8 mouse cellular contexts compared by ENCODE assay signal in the genomic region with DNA sequence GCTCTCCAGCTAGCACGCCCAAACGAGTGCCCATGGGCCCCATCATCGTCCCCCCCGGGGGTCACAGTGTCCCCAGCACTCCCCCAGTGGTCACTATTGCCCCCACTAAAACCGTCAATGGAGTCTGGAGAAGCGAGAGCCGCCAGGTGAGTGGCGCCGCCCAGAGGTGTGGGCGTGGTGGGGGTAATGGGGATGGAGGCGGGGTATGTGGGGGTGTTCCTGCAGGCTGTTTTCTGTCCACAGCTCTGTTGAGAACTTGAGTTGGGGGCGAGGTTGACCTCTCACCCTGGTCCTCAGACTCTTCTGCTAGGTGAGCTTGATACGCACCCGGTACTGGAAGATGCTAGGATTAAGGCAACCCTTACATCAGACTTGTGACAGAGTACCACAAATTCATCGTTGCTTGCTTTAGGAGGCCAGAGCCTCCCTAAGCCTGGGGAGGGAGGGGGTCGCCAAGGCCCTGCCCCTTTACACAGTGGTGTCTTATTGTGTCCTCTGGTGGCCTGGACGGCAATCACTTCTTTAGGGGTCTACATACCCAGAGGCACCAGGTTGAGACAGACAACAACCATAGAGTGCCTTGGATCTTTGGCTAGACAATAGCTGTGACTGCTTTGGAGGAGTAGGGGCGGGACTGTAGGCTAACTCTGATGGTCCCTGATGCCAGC. TPM values are rescaled to one million over a fixed set of nuclear protein-coding genes. Genes with fewer than 3 reads are reported as not detected.
DNase-seq lines count a peak whose midpoint lies in the region; ATAC-seq and TF ChIP-seq lines count a peak whose summit lies in the region.

No protein-coding gene starts in this region.

- no peak for ATAC-seq in lung, embryonic 14.5 days (ENCODE audit: insufficient read depth)
- ATAC-seq in intestine, embryonic 16.5 days, result no peak
- ATAC-seq in neural tube, embryonic 13.5 days (ENCODE audit: low read depth), result no peak

- H3K36me3 ChIP-seq in lung, embryonic 14.5 days (ENCODE audit: insufficient read depth), result peaks cover 36% of the 10 kb centered on the region
- peaks cover 50% of the 10 kb centered on the region for H3K36me3 ChIP-seq in forebrain, embryonic 10.5 days (replicated peaks)
- H3K36me3 ChIP-seq in intestine, embryonic 16.5 days (ENCODE audit: control insufficient read depth, insufficient read depth, low read length), result peaks cover 16% of the 10 kb centered on the region
- H3K36me3 ChIP-seq in neural tube, embryonic 13.5 days, result peaks cover 20% of the 10 kb centered on the region

- H3K4me2 ChIP-seq in lung, embryonic 14.5 days, result peak overlapping the region; percentile 29; the same call in 1 of the 2 replicates
- no peak overlapping the region for H3K4me2 ChIP-seq in intestine, embryonic 16.5 days (ENCODE audit: low read depth, low read length)
- peak overlapping the region; percentile 15; the same call in 1 of the 2 replicates for H3K4me2 ChIP-seq in neural tube, embryonic 13.5 days

- no peaks in the 10 kb centered on the region for H3K9me3 ChIP-seq in lung, embryonic 14.5 days (ENCODE audit: low read depth, low read length)
- H3K9me3 ChIP-seq in forebrain, embryonic 10.5 days, result no peaks in the 10 kb centered on the region; the same call in 1 of the 2 replicates
- H3K9me3 ChIP-seq in intestine, embryonic 16.5 days (ENCODE audit: control insufficient read depth, low read length), result no peaks in the 10 kb centered on the region
- H3K9me3 ChIP-seq in neural tube, embryonic 13.5 days, result no peaks in the 10 kb centered on the region

- H3K27me3 ChIP-seq in lung, embryonic 14.5 days (ENCODE audit: insufficient read depth, low read length), result no peaks in the 10 kb centered on the region
- H3K27me3 ChIP-seq in forebrain, embryonic 10.5 days (ENCODE audit: poor library complexity, severe bottlenecking), result peaks cover 24% of the 10 kb centered on the region
- H3K27me3 ChIP-seq in intestine, embryonic 16.5 days (replicated peaks; ENCODE audit: control insufficient read depth, insufficient read depth, low read length), result no peaks in the 10 kb centered on the region
- no peaks in the 10 kb centered on the region for H3K27me3 ChIP-seq in neural tube, embryonic 13.5 days

- TF ChIP-seq CTCF in lung, embryonic 14.5 days (IDR thresholded peaks at IDR 0.05; ENCODE audit: low read depth), result no peak

- H3K4me1 ChIP-seq in lung, embryonic 14.5 days (ENCODE audit: insufficient read depth), result peaks cover 29% of the 10 kb centered on the region
- H3K4me1 ChIP-seq in forebrain, embryonic 10.5 days, result peaks cover 94% of the 10 kb centered on the region
- H3K4me1 ChIP-seq in intestine, embryonic 16.5 days (ENCODE audit: control insufficient read depth, insufficient read depth, low read length), result peaks cover 54% of the 10 kb centered on the region
- H3K4me1 ChIP-seq in neural tube, embryonic 13.5 days (replicated peaks), result peaks cover 99% of the 10 kb centered on the region

- no peak overlapping the region for H3K4me3 ChIP-seq in lung, embryonic 14.5 days (ENCODE audit: low read depth, low read length)
- peak overlapping the region; percentile 24; the same call in 1 of the 2 replicates for H3K4me3 ChIP-seq in forebrain, embryonic 10.5 days
- no peak overlapping the region for H3K4me3 ChIP-seq in intestine, embryonic 16.5 days (ENCODE audit: low read length)
- no peak overlapping the region for H3K4me3 ChIP-seq in neural tube, embryonic 13.5 days

- peak overlapping the region; percentile 84 for H3K27ac ChIP-seq in lung, embryonic 14.5 days (ENCODE audit: low read depth)
- H3K27ac ChIP-seq in forebrain, embryonic 10.5 days, result peak overlapping the region; percentile 80
- peak overlapping the region; percentile 71 for H3K27ac ChIP-seq in intestine, embryonic 16.5 days (ENCODE audit: low read length)
- peak overlapping the region; percentile 89 for H3K27ac ChIP-seq in neural tube, embryonic 13.5 days (replicated peaks)

- H3K9ac ChIP-seq in lung, embryonic 14.5 days, result 0 out of 2 replicates have a peak overlapping the region, but pooled peaks have one; percentile 0
- H3K9ac ChIP-seq in intestine, embryonic 16.5 days (ENCODE audit: low read depth, low read length), result peak overlapping the region; percentile 48
- H3K9ac ChIP-seq in neural tube, embryonic 13.5 days, result peak overlapping the region; percentile 22; the same call in 1 of the 2 replicates

- no peak for DNase-seq in lung, embryonic 14.5 days
- no peak for DNase-seq in lung, adult 18-20 months
- no peak for DNase-seq in forebrain, embryonic 10.5 days (ENCODE audit: extremely low spot score, low spot score)
- no peak for DNase-seq in right cerebral cortex, adult 2 months (ENCODE audit: low spot score in 2 of 2)
- DNase-seq in urinary bladder, postnatal 14 days (ENCODE audit: low spot score), result no peak
- DNase-seq in frontal cortex, postnatal 14 days (ENCODE audit: low spot score in 2 of 2), result no peak

- 83% methylated on average over 18 of the region's 18 CpGs for WGBS in lung, embryonic 14.5 days
- 76% methylated on average over 18 of the region's 18 CpGs for WGBS in forebrain, embryonic 10.5 days
- 83% methylated on average over 18 of the region's 18 CpGs for WGBS in intestine, embryonic 16.5 days
- WGBS in neural tube, embryonic 13.5 days, result 79% methylated on average over 18 of the region's 18 CpGs

RNA-seq across cellular contexts. Expression of a gene that starts 26.3 kb away (rescaled TPM):
- 131 and 139 TPM in 2 replicates for polyA plus RNA-seq in lung, embryonic 14.5 days (2014; fragmentation: Nextera tagmentation; extraction: Ambion mirVana)
- 154 and 158 TPM in 2 replicates for polyA plus RNA-seq in forebrain, embryonic 10.5 days (2016; fragmentation: Nextera tagmentation; extraction: Ambion mirVana)
- 75.1 and 87.5 TPM in 2 replicates for polyA plus RNA-seq in intestine, embryonic 16.5 days (2015; fragmentation: Nextera tagmentation; extraction: Ambion mirVana)
- 20.1 and 21.5 TPM in 2 replicates for polyA plus RNA-seq in neural tube, embryonic 13.5 days (2015; fragmentation: Nextera tagmentation; extraction: Ambion mirVana)
